Mouse (Mus musculus) retina, adult 2 months (tissue): ENCODE results near the gene Aknad1.
A peak's percentile ranks its signal among the peaks of the same experiment; 100 is the strongest.

Experiments
- DNase-seq: peaks from one replicate; pipeline ENCODE4 v3.0.0-alpha.2; 2012; ENCODE audit warnings: low read depth, low spot score

The Aknad1 gene

GRCm38 (mm10) chr3:108751061-108751460 lies 11.6 kb downstream of the Aknad1 start:
- no peak for DNase-seq

GRCm38 (mm10) chr3:108751691-108752090 lies 12.2 kb downstream of the Aknad1 start:
- no peak for DNase-seq

- DNase-seq, result no peak
Observed at GRCm38 (mm10) chr3:108754541-108754940, 15.1 kb downstream of the Aknad1 start.

- no peak for DNase-seq
Observed at GRCm38 (mm10) chr3:108755542-108755941, 16.1 kb downstream of the Aknad1 start.

- no peak for DNase-seq
Observed at GRCm38 (mm10) chr3:108756131-108756530, 16.7 kb downstream of the Aknad1 start.

GRCm38 (mm10) chr3:108757570-108757969 lies 18.1 kb downstream of the Aknad1 start:
- no peak for DNase-seq

- no peak for DNase-seq
Observed at GRCm38 (mm10) chr3:108759566-108760420, 20.3 kb downstream of the Aknad1 start.

- DNase-seq, result no peak
Observed at GRCm38 (mm10) chr3:108762597-108763111, 23.2 kb downstream of the Aknad1 start.

- DNase-seq, result no peak
Observed at GRCm38 (mm10) chr3:108763691-108764090, 24.2 kb downstream of the Aknad1 start.

GRCm38 (mm10) chr3:108764976-108765375 lies 25.5 kb downstream of the Aknad1 start:
- no peak for DNase-seq

GRCm38 (mm10) chr3:108765476-108765875 lies 26.0 kb downstream of the Aknad1 start:
- DNase-seq, result no peak

GRCm38 (mm10) chr3:108766943-108767342 lies 27.5 kb downstream of the Aknad1 start:
- no peak for DNase-seq

- no peak for DNase-seq
Observed at GRCm38 (mm10) chr3:108767416-108767815, 28.0 kb downstream of the Aknad1 start.

- no peak for DNase-seq
Observed at GRCm38 (mm10) chr3:108769547-108769946, 30.1 kb downstream of the Aknad1 start.

- peak; percentile 59 for DNase-seq
Observed at GRCm38 (mm10) chr3:108770725-108771368, 31.4 kb downstream of the Aknad1 start.

- DNase-seq, result no peak
Observed at GRCm38 (mm10) chr3:108772211-108772610, 32.8 kb downstream of the Aknad1 start.

GRCm38 (mm10) chr3:108772811-108773210 lies 33.4 kb downstream of the Aknad1 start:
- no peak for DNase-seq

- DNase-seq, result no peak
Observed at GRCm38 (mm10) chr3:108778761-108779540, 39.5 kb downstream of the Aknad1 start.

- DNase-seq, result no peak
Observed at GRCm38 (mm10) chr3:108781238-108781883, 41.9 kb downstream of the Aknad1 start.

GRCm38 (mm10) chr3:108781884-108782270 lies 42.4 kb downstream of the Aknad1 start:
- no peak for DNase-seq

GRCm38 (mm10) chr3:108782364-108782895 lies 43.0 kb downstream of the Aknad1 start:
- no peak for DNase-seq
